Mouse (Mus musculus): ENCODE data around the gene Fcor.
A peak's percentile ranks its signal among the peaks of the same experiment; 100 is the strongest.

DNA sequence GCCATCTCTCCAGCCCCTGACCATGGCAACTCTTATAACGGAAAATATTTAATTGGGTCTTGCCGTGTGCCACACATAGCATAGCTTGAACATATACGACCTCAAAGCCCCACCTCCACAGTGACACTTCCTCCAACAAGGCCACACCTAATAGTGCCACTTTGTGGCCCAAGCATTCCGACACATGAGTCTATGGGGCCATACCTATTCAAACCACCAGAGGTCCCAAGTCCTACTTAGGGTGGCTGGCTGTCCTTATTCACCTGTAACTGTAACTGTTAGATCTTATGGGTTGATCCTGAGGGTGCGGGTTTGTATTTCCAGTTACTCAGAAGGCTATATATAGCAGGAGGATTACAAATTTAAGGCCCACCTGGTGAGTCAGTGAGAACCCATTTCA lies 44.1 kb downstream of the Fcor start:
- no peak for TF ChIP-seq POLR2A (IDR thresholded peaks at IDR 0.05; ENCODE audit: borderline replicate concordance, extremely low read depth, insufficient read depth, insufficient read length, poor library complexity, severe bottlenecking)
- peak; percentile 43; the same call in 1 of the 2 replicates for TF ChIP-seq CTCF (IDR thresholded peaks at IDR 0.05; ENCODE audit: borderline replicate concordance, extremely low read depth, insufficient read depth, insufficient read length)

Data from brain, embryonic 14.5 days (tissue).